ENCODE assay signal across 13 mouse cellular contexts in the genomic region with DNA sequence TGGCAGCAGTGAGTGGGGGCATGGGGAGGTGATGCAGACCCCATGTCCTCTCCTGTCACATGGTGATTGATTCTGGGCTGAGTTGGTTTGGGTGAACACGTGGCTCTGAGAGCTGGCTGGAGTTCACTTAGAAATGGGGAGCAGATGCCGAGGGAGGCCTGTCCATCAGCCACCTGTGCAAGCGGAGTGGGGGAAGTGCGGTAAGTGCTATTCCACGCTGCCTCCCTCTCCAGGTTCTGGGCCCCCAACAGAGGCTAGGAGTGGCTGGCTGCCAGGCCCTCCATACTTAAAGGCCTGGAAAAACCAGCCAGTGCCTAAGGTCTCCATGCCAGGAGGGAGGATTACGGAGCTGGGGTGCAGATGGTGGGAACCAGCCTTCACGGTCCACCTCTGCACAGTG.
DNase-seq lines count a peak whose midpoint lies in the region; ATAC-seq and TF ChIP-seq lines count a peak whose summit lies in the region.
"Had no signal": no experiment of that assay in that cellular context is flagged by ENCODE, and none has a peak within 500 bp of the region (broad histone marks: within the 10 kb centered on the region; RNA-seq: fewer than 3 reads in every experiment).

No protein-coding gene starts in this region.

- intact Hi-C loops in gastrocnemius, adult 2 months (cut with DNase I), result no loop called here

- no peaks in the 10 kb centered on the region for H3K27me3 ChIP-seq in lung, embryonic 16.5 days (ENCODE audit: control insufficient read depth, insufficient read depth, low read depth, low read length)
- H3K27me3 ChIP-seq in hindbrain, postnatal 0 days (ENCODE audit: insufficient read depth, low read length), result no peaks in the 10 kb centered on the region
- H3K27me3 ChIP-seq in myocyte (ENCODE audit: control insufficient read depth, insufficient read depth, insufficient read length), result no peaks in the 10 kb centered on the region
- H3K27me3 ChIP-seq: embryonic facial prominence, embryonic 13.5 days had no signal

- ATAC-seq in lung, embryonic 16.5 days (ENCODE audit: low read depth), result peak; percentile 42; the same call in 1 of the 2 replicates
- ATAC-seq in hindbrain, postnatal 0 days, result peak; percentile 35; the same call in 1 of the 2 replicates
- ATAC-seq in activated CD4-positive, CD25-positive, alpha-beta regulatory T cell, adult 4 months, result no peak
- ATAC-seq: CD4-positive, CD25-positive, alpha-beta regulatory T cell, adult 4 months had no signal

- TF ChIP-seq CTCF in gastrocnemius, adult 2 months (IDR thresholded peaks at IDR 0.05), result no peak
- no peak for TF ChIP-seq CTCF in hindbrain, postnatal 0 days (IDR thresholded peaks at IDR 0.05; ENCODE audit: low read depth)

- H3K9ac ChIP-seq in lung, embryonic 16.5 days (ENCODE audit: low read length), result no peak overlapping the region
- H3K9ac ChIP-seq in hindbrain, postnatal 0 days (replicated peaks; ENCODE audit: low read length), result no peak overlapping the region
- H3K9ac ChIP-seq: embryonic facial prominence, embryonic 13.5 days; heart, embryonic 15.5 days had no signal

- WGBS in lung, embryonic 16.5 days, result 30% methylated on average over 7 of the region's 7 CpGs
- WGBS in hindbrain, postnatal 0 days, result 44% methylated on average over 7 of the region's 7 CpGs

- peak overlapping the region; percentile 16; the same call in 1 of the 2 replicates for H3K27ac ChIP-seq in gastrocnemius, adult 2 months
- H3K27ac ChIP-seq in lung, embryonic 16.5 days (ENCODE audit: low read length), result no peak overlapping the region
- H3K27ac ChIP-seq in hindbrain, postnatal 0 days, result no peak overlapping the region
- H3K27ac ChIP-seq: heart, embryonic 15.5 days had no signal

- no peak overlapping the region for H3ac ChIP-seq in myocyte (ENCODE audit: control insufficient read depth, insufficient read length)

- H3K4me1 ChIP-seq in lung, embryonic 16.5 days (replicated peaks; ENCODE audit: control insufficient read depth, insufficient read depth, low read length), result peaks cover 6% of the 10 kb centered on the region
- H3K4me1 ChIP-seq in hindbrain, postnatal 0 days (ENCODE audit: insufficient read depth, low read length), result no peaks in the 10 kb centered on the region; the same call in 1 of the 2 replicates

- TF ChIP-seq POLR2A in myocyte (IDR thresholded peaks at IDR 0.05; ENCODE audit: insufficient read length, low read depth), result no peak

- no peaks in the 10 kb centered on the region for H3K79me2 ChIP-seq in myocyte (ENCODE audit: control insufficient read depth, insufficient read depth)

- no peak overlapping the region for H3K4me2 ChIP-seq in lung, embryonic 16.5 days (ENCODE audit: low read depth, low read length)
- H3K4me2 ChIP-seq in hindbrain, postnatal 0 days (ENCODE audit: low read depth, low read length), result no peak overlapping the region
- no peak overlapping the region for H3K4me2 ChIP-seq in myocyte (ENCODE audit: low read depth)
- H3K4me2 ChIP-seq: embryonic facial prominence, embryonic 13.5 days; heart, embryonic 15.5 days had no signal

- no peaks in the 10 kb centered on the region for H3K36me3 ChIP-seq in lung, embryonic 16.5 days (ENCODE audit: control insufficient read depth, insufficient read depth, low read length)
- no peaks in the 10 kb centered on the region for H3K36me3 ChIP-seq in hindbrain, postnatal 0 days (ENCODE audit: insufficient read depth, low read length)
- no peaks in the 10 kb centered on the region for H3K36me3 ChIP-seq in myocyte (ENCODE audit: control insufficient read depth, insufficient read depth)
- H3K36me3 ChIP-seq: embryonic facial prominence, embryonic 13.5 days; heart, embryonic 15.5 days had no signal

- DNase-seq in gastrocnemius, adult 2 months, result no peak
- no peak for DNase-seq in gastrocnemius, adult 8-10 months (ENCODE audit: low spot score in 2 of 2)
- no peak for DNase-seq in lung, postnatal 4 days
- peak; percentile 49 for DNase-seq in hindbrain, postnatal 0 days (ENCODE audit: low spot score)
- DNase-seq: adrenal gland, postnatal 36 days; gastrocnemius, postnatal 36 days; thymus, adult 2 months had no signal

- no peak overlapping the region for H3K4me3 ChIP-seq in gastrocnemius, adult 2 months
- H3K4me3 ChIP-seq in lung, embryonic 16.5 days (ENCODE audit: low read length), result no peak overlapping the region
- no peak overlapping the region for H3K4me3 ChIP-seq in hindbrain, postnatal 0 days (ENCODE audit: low read length)
- no peak overlapping the region for H3K4me3 ChIP-seq in myocyte
- H3K4me3 ChIP-seq: embryonic facial prominence, embryonic 13.5 days; heart, embryonic 15.5 days had no signal

- H3K9me3 ChIP-seq in lung, embryonic 16.5 days (ENCODE audit: control insufficient read depth, low read length), result no peaks in the 10 kb centered on the region
- no peaks in the 10 kb centered on the region for H3K9me3 ChIP-seq in hindbrain, postnatal 0 days (ENCODE audit: low read length)
- H3K9me3 ChIP-seq: embryonic facial prominence, embryonic 13.5 days; heart, embryonic 15.5 days had no signal

TF ChIP-seq in myocyte, 11 proteins besides CTCF, POLR2A, EP300 and RAD21:
- TF ChIP-seq MAX (IDR thresholded peaks at IDR 0.05; ENCODE audit: low read depth), result no peak
- peak in 2 of 3 experiments; percentile 17 to 84 for TF ChIP-seq MYOD1 (IDR thresholded peaks at IDR 0.05; ENCODE audit: control insufficient read depth in 1 of 3, insufficient read length in 2 of 3, low read depth in 2 of 3)
